Mouse (Mus musculus): ENCODE measurements around the gene Ttll5. TPM values are rescaled to one million over a fixed set of nuclear protein-coding genes. Genes with fewer than 3 reads are reported as not detected.

Ttll5 gene
- total and polyA plus RNA-seq, 3 experiments = 17.9 to 59.1 (median 40.6) TPM

GRCm38 (mm10) chr12:85850661-85851060 is 26.2 kb downstream of the Ttll5 start:
- ATAC-seq (ENCODE audit: extremely low read depth, insufficient number of reproducible peaks, low FRiP score, poor library complexity, severe bottlenecking) = no peak
- no peaks in the 10 kb centered on the region for H3K27me3 ChIP-seq (ENCODE audit: insufficient read depth, low read length)
- no peak for DNase-seq (ENCODE audit: low spot score)
- TF ChIP-seq TAL1 (conservative IDR thresholded peaks at IDR 0.05; ENCODE audit: low read depth, low read length) = no peak
- no peak for TF ChIP-seq CTCF (IDR thresholded peaks at IDR 0.05; ENCODE audit: low read depth, low read length)
- no peak for TF ChIP-seq GATA1 (IDR thresholded peaks at IDR 0.05; ENCODE audit: borderline replicate concordance, low read length)
- no peak for TF ChIP-seq GATA2 (IDR thresholded peaks at IDR 0.05; ENCODE audit: borderline replicate concordance, low read depth, low read length)
- no peak for TF ChIP-seq POLR2AphosphoS5 (IDR thresholded peaks at IDR 0.05; ENCODE audit: insufficient replicate concordance, low read depth, low read length)
- no peaks in the 10 kb centered on the region for H3K9me3 ChIP-seq (replicated peaks)
- H3K4me3 ChIP-seq (ENCODE audit: low read depth, low read length) = no peak overlapping the region
- peaks cover 81% of the 10 kb centered on the region for H3K36me3 ChIP-seq (replicated peaks)
- no peaks in the 10 kb centered on the region; the same call in 1 of the 2 replicates for H3K4me1 ChIP-seq (ENCODE audit: insufficient read depth, low read depth, low read length)

GRCm38 (mm10) chr12:85853836-85854235 is 29.4 kb downstream of the Ttll5 start:
- ATAC-seq (ENCODE audit: extremely low read depth, insufficient number of reproducible peaks, low FRiP score, poor library complexity, severe bottlenecking) = no peak
- peaks cover 84% of the 10 kb centered on the region for H3K36me3 ChIP-seq (replicated peaks)

DNA sequence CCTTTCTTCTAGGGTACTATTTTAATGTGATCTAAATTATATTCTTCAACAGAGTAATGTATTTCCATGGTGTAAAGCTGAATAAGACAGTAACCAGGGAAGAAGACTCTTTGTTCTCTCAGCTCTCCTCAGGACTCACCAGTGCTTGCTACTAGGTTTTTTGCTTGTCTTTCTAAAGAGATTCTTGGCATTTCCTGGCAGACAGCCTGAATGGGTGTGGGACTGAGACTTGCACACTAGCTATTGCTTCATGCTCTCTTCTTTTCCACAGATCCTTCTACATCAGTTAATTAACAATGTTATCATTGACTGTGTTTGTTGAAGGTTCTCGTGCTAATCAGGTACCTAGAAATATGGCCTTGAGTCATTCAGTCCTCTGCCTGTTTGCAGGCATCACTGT is 29.8 kb downstream of the Ttll5 start:
- no peak for TF ChIP-seq GATA1 (IDR thresholded peaks at IDR 0.05; ENCODE audit: borderline replicate concordance, low read length)
- Histone ChIP-seq H3K4me3 (ENCODE audit: low read depth, low read length) (no peak overlapping the region), H3K27me3 (ENCODE audit: insufficient read depth, low read length) (no peaks in the 10 kb centered on the region), H3K36me3 (replicated peaks) (peaks cover 84% of the 10 kb centered on the region), H3K9me3 (replicated peaks) (no peaks in the 10 kb centered on the region), H3K4me1 (ENCODE audit: insufficient read depth, low read depth, low read length) (no peaks in the 10 kb centered on the region; the same call in 1 of the 2 replicates)
- no peak for ATAC-seq (ENCODE audit: extremely low read depth, insufficient number of reproducible peaks, low FRiP score, poor library complexity, severe bottlenecking)
- no peak for DNase-seq (ENCODE audit: low spot score)

More at GRCm38 (mm10) chr12:85853836-85854235, 29.4 kb downstream of the Ttll5 start:
- no peaks in the 10 kb centered on the region for H3K27me3 ChIP-seq (ENCODE audit: insufficient read depth, low read length)
- no peak overlapping the region for H3K4me3 ChIP-seq (ENCODE audit: low read depth, low read length)
- TF ChIP-seq CTCF (IDR thresholded peaks at IDR 0.05; ENCODE audit: low read depth, low read length) (no peak), GATA2 (IDR thresholded peaks at IDR 0.05; ENCODE audit: borderline replicate concordance, low read depth, low read length) (no peak), GATA1 (IDR thresholded peaks at IDR 0.05; ENCODE audit: borderline replicate concordance, low read length) (no peak), POLR2AphosphoS5 (IDR thresholded peaks at IDR 0.05; ENCODE audit: insufficient replicate concordance, low read depth, low read length) (no peak), TAL1 (conservative IDR thresholded peaks at IDR 0.05; ENCODE audit: low read depth, low read length) (no peak)
- DNase-seq (ENCODE audit: low spot score) = no peak
- no peaks in the 10 kb centered on the region; the same call in 1 of the 2 replicates for H3K4me1 ChIP-seq (ENCODE audit: insufficient read depth, low read depth, low read length)
- no peaks in the 10 kb centered on the region for H3K9me3 ChIP-seq (replicated peaks)

DNA sequence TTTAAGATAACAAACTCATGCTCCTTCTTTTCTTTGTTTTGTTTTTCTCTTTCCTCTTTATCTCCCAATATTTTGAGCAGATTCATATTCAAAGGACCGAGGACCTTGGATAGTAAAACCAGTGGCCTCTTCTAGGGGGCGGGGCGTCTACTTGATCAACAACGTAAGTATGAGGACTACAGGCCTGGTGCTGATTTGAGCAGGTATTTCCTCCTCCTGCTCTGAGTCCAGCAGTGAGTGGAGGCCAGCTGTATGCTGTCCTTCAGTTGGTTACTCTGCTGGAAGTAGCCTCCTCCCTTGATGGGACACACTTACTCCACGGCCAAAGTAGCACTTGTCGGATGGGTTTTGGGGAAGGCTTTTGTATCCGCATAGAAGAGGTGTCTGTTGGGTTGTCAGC is 32.8 kb downstream of the Ttll5 start:
- TF ChIP-seq POLR2AphosphoS5 (IDR thresholded peaks at IDR 0.05; ENCODE audit: insufficient replicate concordance, low read depth, low read length) (no peak), GATA2 (IDR thresholded peaks at IDR 0.05; ENCODE audit: borderline replicate concordance, low read depth, low read length) (no peak), GATA1 (IDR thresholded peaks at IDR 0.05; ENCODE audit: borderline replicate concordance, low read length) (no peak), CTCF (IDR thresholded peaks at IDR 0.05; ENCODE audit: low read depth, low read length) (no peak), TAL1 (conservative IDR thresholded peaks at IDR 0.05; ENCODE audit: low read depth, low read length) (no peak)
- no peak overlapping the region for H3K4me3 ChIP-seq (ENCODE audit: low read depth, low read length)
- DNase-seq (ENCODE audit: low spot score) (no peak), ATAC-seq (ENCODE audit: extremely low read depth, insufficient number of reproducible peaks, low FRiP score, poor library complexity, severe bottlenecking) (no peak)
- H3K27me3 ChIP-seq (ENCODE audit: insufficient read depth, low read length) = no peaks in the 10 kb centered on the region
- H3K4me1 ChIP-seq (ENCODE audit: insufficient read depth, low read depth, low read length) = no peaks in the 10 kb centered on the region; the same call in 1 of the 2 replicates
- H3K36me3 ChIP-seq (replicated peaks) = peaks cover 82% of the 10 kb centered on the region
- H3K9me3 ChIP-seq (replicated peaks) = no peaks in the 10 kb centered on the region

- no peak for ATAC-seq (ENCODE audit: extremely low read depth, insufficient number of reproducible peaks, low FRiP score, poor library complexity, severe bottlenecking)
- DNase-seq (ENCODE audit: low spot score) = no peak
- H3K27me3 ChIP-seq (ENCODE audit: insufficient read depth, low read length) = no peaks in the 10 kb centered on the region
- no peaks in the 10 kb centered on the region for H3K9me3 ChIP-seq (replicated peaks)
- H3K4me1 ChIP-seq (ENCODE audit: insufficient read depth, low read depth, low read length) = no peaks in the 10 kb centered on the region; the same call in 1 of the 2 replicates
- TF ChIP-seq CTCF (IDR thresholded peaks at IDR 0.05; ENCODE audit: low read depth, low read length) (no peak), GATA1 (IDR thresholded peaks at IDR 0.05; ENCODE audit: borderline replicate concordance, low read length) (no peak), GATA2 (IDR thresholded peaks at IDR 0.05; ENCODE audit: borderline replicate concordance, low read depth, low read length) (no peak), POLR2AphosphoS5 (IDR thresholded peaks at IDR 0.05; ENCODE audit: insufficient replicate concordance, low read depth, low read length) (no peak), TAL1 (conservative IDR thresholded peaks at IDR 0.05; ENCODE audit: low read depth, low read length) (no peak)
- H3K4me3 ChIP-seq (ENCODE audit: low read depth, low read length) = no peak overlapping the region
- H3K36me3 ChIP-seq (replicated peaks) = peaks cover 83% of the 10 kb centered on the region
Observed at GRCm38 (mm10) chr12:85859111-85859510, 34.7 kb downstream of the Ttll5 start.

- H3K36me3 ChIP-seq (replicated peaks) = peaks cover 83% of the 10 kb centered on the region
- DNase-seq (ENCODE audit: low spot score) (no peak), ATAC-seq (ENCODE audit: extremely low read depth, insufficient number of reproducible peaks, low FRiP score, poor library complexity, severe bottlenecking) (no peak)
- no peaks in the 10 kb centered on the region for H3K27me3 ChIP-seq (ENCODE audit: insufficient read depth, low read length)
- H3K9me3 ChIP-seq (replicated peaks) = no peaks in the 10 kb centered on the region
- H3K4me3 ChIP-seq (ENCODE audit: low read depth, low read length) = no peak overlapping the region
- no peak for TF ChIP-seq CTCF (IDR thresholded peaks at IDR 0.05; ENCODE audit: low read depth, low read length)
- TF ChIP-seq TAL1 (conservative IDR thresholded peaks at IDR 0.05; ENCODE audit: low read depth, low read length) = no peak
- no peak for TF ChIP-seq POLR2AphosphoS5 (IDR thresholded peaks at IDR 0.05; ENCODE audit: insufficient replicate concordance, low read depth, low read length)
- no peak for TF ChIP-seq GATA2 (IDR thresholded peaks at IDR 0.05; ENCODE audit: borderline replicate concordance, low read depth, low read length)
- TF ChIP-seq GATA1 (IDR thresholded peaks at IDR 0.05; ENCODE audit: borderline replicate concordance, low read length) = no peak
- no peaks in the 10 kb centered on the region; the same call in 1 of the 2 replicates for H3K4me1 ChIP-seq (ENCODE audit: insufficient read depth, low read depth, low read length)
Observed at GRCm38 (mm10) chr12:85859511-85860189, 35.2 kb downstream of the Ttll5 start.
